Mouse (Mus musculus) adrenal gland (tissue): ENCODE data around the gene Pitpnc1.

Experiments
- intact Hi-C: fragments of 180-260 bp; cut with DNase I; formaldehyde crosslinking; loops from one replicate; pipeline ENCODE4 v1.15.1; 2025

Pitpnc1 gene

DNA sequence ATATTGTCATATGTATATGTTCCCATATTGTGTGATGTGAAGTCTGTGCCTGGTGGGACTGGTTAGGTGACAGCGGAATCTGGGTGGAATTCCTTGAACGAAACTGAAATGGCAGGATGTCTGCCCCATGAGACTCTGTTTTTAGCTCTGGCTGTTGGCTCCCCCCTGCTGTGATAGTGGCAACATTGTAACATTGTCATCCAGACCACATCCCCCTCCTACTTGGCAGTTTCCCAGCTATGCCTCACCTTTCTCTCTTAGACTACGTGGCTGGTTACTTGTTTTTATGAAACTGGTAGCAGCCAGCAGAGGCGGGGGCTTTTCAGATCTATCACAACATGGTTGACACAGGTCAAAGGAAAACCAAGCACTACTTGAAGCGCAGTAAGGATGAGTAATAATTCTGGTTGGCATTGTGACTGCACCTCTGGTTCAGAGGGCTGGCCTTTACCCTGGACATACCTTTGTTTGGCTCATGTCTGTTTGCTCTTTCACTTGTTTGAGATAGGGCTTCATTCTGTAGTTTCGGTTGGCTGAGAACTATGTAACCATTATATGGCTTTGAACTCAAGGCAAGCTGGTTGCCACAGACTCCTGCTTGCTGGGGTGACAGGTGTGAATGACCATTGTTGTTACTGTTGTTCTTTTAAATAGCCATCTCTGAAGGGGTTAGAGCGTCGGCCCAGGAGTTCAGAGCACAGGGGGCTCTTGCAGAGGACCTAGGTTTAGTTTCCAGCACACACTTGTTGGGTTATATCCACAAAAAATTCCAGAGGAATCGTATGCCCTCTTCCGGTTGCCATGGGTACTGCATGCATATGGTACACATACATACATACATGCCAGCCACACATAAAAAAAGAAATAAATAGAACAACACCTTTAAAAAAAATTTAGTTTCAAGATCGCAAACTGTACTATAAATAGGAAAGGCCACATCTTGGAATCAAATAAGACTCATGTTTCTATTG, 183.0 kb downstream of the Pitpnc1 start:
- intact Hi-C loops: no loop called here

DNA sequence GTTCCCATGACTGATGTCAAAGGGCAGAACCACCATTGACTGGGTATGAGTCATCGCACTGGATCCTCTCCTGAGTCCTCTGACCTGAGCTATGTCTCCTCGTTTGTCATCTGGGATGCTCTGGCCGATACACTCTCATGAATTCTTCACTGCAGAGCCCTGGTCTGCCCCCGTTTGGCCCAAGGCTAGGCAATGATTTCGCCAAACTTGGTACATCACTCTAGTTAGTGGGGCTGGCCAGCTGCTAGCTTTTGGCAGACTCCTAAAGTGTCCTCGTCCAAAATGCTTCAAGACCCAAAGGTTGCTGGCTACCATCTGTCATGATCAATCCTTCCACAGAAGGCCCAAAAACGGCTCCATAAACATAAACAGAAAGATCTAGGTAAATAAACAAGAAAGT, 184.8 kb downstream of the Pitpnc1 start:
- intact Hi-C loops: no loop called here

DNA sequence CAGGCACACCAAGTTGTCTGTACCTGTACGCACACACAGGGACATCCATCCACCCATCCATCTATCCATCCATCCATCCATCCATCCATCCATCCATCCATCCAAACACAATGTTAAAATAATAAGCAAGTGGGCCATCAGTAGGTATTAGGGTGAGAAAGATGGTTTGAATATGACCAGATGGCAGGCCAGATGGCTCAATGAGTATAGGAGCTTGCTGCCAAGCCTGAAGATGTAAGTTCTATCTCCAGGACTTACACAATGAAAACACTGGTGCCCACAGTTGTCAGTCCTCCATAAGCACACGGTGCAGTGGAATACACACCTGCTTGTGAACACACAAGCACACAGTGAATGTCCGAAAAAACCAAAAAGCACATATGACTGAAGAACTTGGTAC, 186.9 kb downstream of the Pitpnc1 start:
- intact Hi-C loops: no loop called here

DNA sequence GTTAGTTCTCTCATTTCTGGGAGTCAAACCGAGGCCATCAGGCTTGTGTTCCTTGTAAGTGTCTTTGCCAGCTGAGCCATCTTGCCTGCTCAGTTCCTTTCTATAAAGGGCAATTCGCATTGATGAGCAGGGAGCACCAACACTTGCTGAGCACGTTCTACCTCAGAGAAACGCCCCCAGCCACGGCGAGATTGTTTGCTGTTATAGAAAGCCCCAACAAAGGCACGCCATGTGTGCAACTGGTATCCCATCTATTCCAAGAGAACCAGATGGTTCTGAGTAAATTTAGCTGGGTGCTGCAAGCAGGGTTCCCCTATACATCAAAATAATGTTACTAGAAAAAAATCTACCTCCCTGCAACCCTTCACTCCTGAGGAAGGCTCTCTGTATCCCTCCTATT, 188.0 kb downstream of the Pitpnc1 start:
- intact Hi-C loops: no loop called here

DNA sequence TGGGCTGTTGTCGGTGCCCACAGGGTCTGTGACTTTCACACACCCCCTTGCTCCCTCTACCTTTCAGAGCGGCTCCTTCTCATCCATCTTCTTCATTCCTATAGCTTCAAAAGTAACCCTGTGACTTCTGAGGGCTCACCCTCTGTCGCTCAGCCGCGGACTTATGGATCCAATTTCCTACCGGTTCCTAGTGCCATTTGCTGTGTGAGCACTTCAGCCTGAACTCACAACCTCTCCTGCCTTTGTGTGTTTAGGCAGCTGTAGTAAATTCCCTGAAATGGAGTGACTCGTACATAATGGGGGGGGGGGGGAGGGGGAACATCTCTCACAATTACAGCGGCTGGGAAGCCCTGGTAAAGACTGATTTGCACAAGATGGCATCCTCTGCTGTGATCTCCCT, 191.2 kb downstream of the Pitpnc1 start:
- intact Hi-C loops: loop anchor here (5.0 to 10.0 kb wide), 2 partner anchors 106 to 188 kb away; no protein-coding TSS in a partner anchor

DNA sequence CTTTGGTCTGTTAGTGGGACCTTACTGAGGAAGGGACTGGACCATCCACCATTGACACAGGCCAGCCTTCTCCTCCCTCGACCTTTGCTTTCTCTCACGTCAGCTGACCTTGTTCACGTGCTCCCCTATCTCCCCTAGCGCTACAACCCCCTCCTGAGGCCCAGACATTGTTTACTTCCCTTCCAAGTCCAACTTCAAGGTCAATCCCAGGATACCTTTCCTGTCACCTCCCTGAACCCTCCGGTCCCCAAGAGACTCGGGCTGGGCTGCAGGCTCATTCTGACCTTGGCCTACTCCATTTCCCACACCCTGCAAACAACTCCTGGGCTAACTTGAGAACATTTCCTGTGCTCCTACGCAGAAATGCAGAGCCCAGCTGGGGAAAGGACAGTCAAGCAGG, 193.6 kb downstream of the Pitpnc1 start:
- intact Hi-C loops: loop anchor here (5.0 to 10.0 kb wide), 2 partner anchors 108 to 190 kb away; no protein-coding TSS in a partner anchor

DNA sequence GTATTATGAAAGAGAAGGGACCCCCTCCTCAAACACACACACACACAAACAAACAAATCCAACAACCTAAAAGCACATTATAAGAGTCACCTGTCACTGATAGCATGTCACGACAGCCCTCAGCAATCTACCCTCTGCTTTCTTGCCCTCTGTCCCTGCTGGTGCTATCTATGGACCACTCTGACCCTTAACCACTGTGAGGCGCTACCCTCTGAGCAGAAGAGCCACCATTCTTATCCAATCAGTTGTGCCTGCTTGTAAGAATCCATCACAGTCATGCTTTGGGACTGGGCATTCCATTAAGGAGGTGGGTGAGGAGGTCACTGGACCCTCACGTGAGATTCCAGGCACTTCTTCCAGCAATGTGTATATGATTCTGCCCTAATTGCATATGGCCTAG, 194.2 kb downstream of the Pitpnc1 start:
- intact Hi-C loops: loop anchor here (5.0 to 10.0 kb wide), 2 partner anchors 108 to 191 kb away; no protein-coding TSS in a partner anchor

DNA sequence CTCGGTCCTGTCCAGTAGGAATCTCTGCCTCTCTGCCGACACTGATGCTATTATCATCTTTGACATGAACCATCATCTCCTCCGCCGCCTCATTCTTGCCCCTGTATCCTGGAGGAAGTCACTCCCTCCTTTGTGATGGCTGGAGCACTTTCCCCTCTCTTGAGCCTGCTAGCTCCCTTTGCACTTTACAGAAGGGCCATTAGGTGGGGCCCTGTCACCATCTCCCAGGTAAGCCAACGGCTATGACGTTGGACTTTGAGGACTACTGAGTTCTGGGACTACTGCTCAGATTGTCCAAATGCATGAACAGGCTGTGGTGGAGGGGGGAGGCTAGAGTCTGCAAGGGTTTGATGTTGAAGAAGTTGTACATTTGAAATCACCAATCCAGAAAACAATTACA, 194.6 kb downstream of the Pitpnc1 start:
- intact Hi-C loops: loop anchor here (5.0 to 10.0 kb wide), 2 partner anchors 109 to 191 kb away; no protein-coding TSS in a partner anchor

DNA sequence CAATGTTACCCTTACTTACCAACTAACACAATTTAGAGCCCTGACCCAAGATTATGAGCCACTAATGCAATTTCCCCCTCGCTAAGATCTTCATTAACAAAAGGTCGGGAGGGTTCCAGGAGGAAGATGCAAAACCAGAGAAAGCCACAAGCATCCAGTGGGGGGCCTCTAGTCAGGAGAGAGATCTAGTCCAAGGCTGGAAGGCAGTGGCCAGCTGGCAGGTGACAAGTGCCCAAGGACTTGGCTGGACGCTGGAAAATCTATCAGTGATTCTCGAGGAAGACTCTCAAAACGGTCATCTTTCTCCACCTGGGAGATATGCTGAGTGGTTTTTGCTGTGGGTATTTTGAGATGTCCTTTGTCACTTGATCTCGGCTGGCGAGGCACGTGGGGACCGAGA, 196.3 kb downstream of the Pitpnc1 start:
- intact Hi-C loops: loop anchor here (10.0 kb wide), 1 partner anchor 111 kb away; no protein-coding TSS in a partner anchor

DNA sequence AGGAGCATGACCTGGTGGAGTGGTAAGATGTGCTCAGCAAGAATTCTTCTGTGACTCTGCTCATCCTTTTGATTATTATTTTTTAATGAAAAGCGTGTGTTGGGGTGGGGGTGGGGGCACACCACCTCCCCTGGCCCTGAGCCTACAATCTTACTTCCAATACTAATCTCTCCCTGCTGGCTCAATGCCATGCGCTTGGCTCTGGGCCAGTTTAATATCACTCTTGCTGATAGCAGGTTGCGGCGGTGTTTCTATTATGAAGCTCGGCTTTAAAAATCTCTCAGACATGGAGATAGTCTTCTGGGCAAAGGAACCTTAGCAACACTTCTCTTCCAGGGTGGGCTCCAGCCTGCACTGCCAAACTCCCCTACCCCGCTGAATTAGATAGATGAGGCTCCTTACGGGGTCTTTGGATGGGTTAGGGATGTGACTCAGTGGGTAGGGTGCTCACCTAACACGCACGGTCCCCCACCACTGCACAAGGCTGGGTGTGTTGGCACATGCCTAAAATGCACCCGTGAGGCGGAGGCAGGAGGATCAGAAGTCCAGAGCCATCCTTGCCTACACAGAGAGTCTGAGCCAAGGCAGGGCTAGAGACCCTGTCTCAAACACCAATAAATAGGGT, 198.0 kb downstream of the Pitpnc1 start:
- intact Hi-C loops: loop anchor here (10.0 kb wide), 1 partner anchor 112 kb away; no protein-coding TSS in a partner anchor

DNA sequence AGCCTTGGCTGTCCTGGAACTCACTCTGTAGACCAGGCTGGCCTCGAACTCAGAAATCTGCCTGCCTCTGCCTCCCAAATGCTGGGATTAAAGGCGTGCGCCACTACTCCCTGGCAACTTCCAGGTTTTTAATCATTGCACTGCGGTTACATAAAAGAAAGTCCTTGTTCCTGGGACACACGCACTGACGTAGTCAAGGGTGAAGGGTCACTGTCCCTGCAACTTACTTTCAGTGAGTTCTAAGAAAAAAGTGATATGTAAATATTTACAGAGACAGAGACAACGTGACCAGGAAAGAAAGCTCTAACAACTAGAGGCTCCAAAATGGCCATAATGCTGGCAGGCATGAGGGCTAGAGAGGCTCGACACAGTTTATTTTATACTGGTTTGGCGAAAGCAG, 199.9 kb downstream of the Pitpnc1 start:
- intact Hi-C loops: loop anchor here (10.0 kb wide), 1 partner anchor 114 kb away; no protein-coding TSS in a partner anchor

DNA sequence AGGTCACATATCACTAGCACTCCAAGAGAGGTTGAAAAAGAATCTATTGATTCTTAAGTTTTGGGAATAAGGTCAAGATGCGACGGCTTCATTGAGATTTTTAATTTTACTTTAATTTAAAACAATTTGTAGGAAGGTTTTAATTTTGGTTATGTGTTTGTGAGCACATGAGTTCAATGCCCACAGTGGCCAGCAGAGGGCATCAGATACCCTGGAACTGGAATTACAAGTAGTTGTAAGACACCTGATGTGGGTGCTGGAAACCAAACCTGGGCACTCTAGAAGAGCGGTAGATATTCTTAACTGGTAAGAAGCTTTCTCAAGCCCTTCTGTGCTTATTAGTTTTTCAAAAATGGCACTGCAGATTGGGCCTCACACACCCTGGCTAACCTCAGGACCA, 203.0 kb downstream of the Pitpnc1 start:
- intact Hi-C loops: no loop called here

DNA sequence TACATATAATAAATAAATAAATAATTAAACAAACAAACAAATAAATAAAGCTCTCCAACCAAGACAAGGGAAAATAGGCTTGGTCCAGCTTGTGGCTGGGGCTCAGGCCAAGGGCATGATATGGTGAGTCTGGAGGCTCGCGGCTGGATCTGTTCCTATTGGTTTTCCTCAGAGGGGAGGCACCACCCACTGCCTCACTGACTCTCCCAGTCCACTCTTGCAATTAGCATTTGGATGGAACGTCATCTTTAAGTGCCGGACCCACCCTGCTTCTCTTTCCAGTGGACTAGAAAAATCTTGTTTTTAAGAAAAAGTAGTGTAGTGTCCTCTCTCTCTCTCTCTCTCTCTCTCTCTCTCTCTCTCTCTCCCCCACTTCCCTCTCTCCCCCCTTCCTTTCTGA, 204.6 kb downstream of the Pitpnc1 start:
- intact Hi-C loops: no loop called here

DNA sequence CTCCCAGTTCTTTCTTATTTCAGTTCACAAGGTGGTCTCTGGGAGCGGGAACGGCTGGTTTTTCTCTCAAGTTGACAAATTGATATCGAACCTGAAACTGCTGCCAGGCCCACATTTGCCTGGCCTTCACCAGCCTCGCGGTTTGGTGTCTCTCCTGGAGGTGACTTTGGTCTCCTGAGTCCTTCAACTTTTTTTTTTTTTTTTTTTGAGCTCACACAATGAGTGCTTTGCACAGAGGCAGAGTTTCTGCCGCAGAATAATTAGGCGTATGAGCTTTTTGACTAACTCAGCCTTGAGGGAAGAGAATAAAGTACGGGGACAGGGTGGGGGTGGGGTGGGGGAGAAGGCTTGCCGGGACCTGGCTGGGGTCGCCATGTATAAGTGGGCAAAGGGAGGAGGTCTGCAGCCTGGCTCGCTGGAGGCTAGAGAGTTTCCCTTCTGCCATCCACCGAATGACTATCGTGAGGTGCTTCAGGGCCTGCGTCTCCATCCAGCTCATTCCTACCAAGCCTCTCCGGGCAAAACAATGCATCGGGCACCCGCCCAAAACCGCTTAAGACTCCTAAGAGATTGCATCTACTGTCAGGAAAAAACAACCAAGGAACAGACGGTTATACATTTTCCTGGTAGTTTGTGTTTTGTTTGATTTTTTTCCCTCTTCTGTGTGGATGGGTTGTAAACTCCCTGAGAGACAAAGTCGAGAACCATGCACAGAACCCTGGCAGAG, 205.4 kb downstream of the Pitpnc1 start:
- intact Hi-C loops: no loop called here

DNA sequence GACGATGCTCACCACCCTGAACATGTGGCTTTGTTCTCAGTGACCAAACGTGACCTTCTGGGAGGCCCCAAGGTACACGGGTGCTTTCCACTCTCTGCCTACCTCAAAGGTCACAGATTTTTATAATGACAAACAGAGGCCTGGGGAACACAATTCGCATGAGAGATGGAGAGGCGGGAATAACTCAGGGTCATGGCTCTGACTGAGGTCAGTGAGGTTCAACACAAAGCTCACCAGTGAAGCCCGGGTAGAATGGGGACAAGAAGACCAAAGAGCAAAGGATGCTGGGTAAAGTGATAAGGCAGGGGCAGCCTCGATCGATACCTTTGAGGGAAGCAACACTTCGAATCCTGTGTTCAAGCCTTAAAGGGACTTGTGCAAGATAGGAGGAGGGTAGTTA, 206.7 kb downstream of the Pitpnc1 start:
- intact Hi-C loops: no loop called here

DNA sequence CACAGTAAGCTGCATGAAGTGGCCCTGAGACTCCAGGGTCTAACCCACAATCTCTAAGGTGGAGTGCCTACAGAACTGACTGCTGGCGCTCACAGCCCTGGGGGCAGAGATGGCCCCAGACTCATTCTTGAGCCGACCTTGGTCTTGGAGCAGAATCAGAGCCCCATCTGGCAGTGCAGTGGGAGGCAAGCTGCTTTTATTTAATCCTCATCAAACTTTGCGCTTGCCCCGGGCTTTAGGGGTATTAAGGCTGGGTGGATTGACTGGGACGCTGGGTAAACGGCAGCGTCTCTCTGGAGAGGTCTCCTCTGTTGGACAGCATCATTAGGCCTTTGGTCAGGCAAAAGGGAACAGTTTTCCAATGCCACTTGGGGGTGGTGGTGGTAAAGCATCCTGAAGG, 211.1 kb downstream of the Pitpnc1 start:
- intact Hi-C loops: no loop called here

DNA sequence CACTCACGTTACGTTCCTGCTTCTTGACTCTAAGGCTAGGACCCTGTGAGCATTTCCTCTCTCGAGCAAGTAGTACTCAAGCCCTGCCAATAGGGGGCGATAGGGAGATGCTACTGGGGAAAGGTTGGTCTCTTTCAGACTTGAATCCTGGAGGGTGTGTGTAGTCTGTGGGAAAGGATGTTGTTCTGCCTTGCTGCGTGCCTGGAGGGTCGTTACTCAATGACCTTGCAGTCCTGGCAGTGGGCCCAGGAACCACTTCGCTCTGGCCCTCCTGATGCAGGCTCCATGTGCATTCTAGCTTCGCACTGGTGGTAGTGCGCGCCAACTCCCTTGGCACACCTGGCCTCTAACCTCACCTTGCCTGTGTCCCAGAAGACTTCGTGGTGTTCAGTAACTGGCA, 215.3 kb downstream of the Pitpnc1 start:
- intact Hi-C loops: no loop called here

DNA sequence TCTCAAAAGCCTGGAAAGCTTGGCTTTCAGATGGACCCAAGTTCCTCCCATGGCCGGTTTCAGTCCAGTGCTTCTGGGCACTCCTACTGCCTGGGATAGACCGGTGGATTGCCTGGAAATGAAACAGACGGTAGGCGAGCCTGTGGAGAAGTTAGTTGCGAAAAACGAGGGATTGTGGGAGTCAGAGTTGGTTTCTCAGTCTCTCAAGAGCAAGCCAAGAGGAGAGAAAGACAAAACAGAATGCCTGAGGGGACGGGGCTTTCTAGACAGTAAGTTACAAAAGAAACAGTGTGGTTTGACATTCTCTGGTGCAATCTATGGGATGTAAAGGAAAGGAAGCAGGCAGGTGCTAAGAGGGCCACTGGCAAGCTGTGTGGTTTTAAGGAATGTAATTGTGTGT, 216.3 kb downstream of the Pitpnc1 start:
- intact Hi-C loops: no loop called here

DNA sequence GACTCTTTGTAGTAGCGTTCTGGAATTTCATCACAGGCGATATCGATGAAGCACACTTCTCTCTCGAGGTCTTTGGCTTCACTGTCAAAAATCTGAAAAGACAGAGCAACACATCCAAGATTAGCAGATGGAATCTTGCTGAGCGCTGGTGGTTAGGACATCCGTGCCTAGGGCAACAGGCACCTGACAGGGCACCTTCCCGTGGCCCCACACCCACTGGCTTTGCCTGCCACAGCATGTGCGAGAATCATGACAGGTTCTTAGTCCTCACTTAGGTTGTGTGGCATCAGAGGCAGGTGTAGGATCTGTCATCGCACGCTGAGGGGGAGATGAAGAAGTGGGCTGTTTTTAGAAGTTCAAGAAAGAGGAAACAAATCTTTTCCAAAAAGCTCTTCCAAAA, 218.5 kb downstream of the Pitpnc1 start:
- intact Hi-C loops: no loop called here

DNA sequence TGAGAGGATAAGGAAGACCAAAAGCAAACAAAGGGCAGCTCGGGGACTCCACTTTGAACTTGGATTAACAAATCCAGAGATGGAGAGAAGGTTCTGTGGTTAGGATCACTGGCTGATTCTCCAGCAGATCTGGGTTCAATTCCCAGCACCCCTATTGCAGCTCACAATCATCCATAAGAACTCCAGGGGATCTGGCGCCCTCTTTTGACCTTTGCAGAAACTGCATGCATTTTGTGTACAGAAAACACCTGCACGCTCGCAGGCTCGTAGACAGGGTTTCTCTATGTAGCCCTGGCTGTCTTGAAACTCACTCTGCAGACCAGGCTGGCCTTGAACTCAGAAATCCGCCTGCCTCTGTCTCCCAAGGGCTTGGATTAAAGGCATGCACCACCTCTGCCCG, 219.0 kb downstream of the Pitpnc1 start:
- intact Hi-C loops: no loop called here

DNA sequence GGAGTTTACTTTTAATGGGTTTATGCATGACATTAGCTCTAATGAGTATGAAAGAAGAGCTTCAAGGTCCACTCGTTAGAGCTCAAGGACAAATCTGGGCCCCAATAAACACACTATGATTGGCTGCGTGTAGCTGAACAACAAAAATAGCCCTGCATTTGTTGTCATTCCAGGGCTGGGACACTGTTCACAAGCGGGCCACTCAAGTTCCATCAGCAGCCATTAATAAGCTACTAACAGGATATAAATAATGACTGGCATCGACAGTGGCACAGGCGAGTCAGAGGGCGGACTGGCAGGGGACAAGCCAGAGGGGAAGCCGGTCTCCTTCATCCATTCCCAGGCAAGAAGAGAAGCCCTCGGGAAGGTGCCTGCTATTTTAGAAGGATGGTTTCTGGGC, 219.6 kb downstream of the Pitpnc1 start:
- intact Hi-C loops: no loop called here

DNA sequence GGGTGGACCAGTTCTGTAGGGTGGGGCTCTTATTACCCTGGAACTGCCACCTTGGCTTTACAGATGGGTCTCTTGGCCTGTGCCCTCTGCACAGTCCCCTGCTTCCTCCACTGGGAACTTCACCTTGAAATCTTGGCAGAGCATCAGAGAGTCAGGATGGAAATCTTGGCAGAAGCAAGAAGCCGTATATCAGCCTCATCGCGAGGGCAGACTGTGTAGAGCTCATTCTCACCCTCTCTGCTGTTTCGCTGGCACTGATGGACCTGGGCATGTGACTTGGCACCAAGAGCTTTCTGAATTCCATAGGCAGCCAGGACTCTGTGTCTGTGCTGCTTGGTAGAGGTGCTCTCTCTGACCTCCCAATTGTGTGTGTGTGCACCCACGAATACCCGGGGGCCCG, 221.7 kb downstream of the Pitpnc1 start:
- intact Hi-C loops: no loop called here
